21 mouse cellular contexts compared by ENCODE assay signal in genomic region chr9:45439025-45439424, GRCm38 (mm10). TPM values are rescaled to one million over a fixed set of nuclear protein-coding genes. Genes with fewer than 3 reads are reported as not detected.
DNase-seq lines count a peak whose midpoint lies in the region; ATAC-seq and TF ChIP-seq lines count a peak whose summit lies in the region.
"Had no signal": no experiment of that assay in that cellular context is flagged by ENCODE, and none has a peak within 500 bp of the region (broad histone marks: within the 10 kb centered on the region; RNA-seq: fewer than 3 reads in every experiment).

No protein-coding gene starts in this region.

- no peak for TF ChIP-seq POLR2A in olfactory bulb, adult 2 months (IDR thresholded peaks at IDR 0.05; ENCODE audit: insufficient read depth, low read depth, low read length)

- ATAC-seq in midbrain, embryonic 14.5 days (ENCODE audit: low FRiP score, low TSS enrichment): no peak
- no peak for ATAC-seq in midbrain, postnatal 0 days (ENCODE audit: low FRiP score)
- ATAC-seq: forebrain, embryonic 16.5 days had no signal

- H3K4me2 ChIP-seq in midbrain, embryonic 14.5 days (ENCODE audit: low read length): no peak overlapping the region
- H3K4me2 ChIP-seq in midbrain, postnatal 0 days (ENCODE audit: low read depth, low read length, poor library complexity, severe bottlenecking): no peak overlapping the region
- H3K4me2 ChIP-seq: embryonic facial prominence, embryonic 12.5 days; forebrain, embryonic 12.5 days had no signal

- no peaks in the 10 kb centered on the region for H3K27me3 ChIP-seq in midbrain, embryonic 14.5 days (ENCODE audit: control insufficient read depth, insufficient read depth, low read length)
- no peaks in the 10 kb centered on the region for H3K27me3 ChIP-seq in midbrain, postnatal 0 days (ENCODE audit: insufficient read depth, low read length)

- 0 out of 2 replicates have a peak overlapping the region, but pooled peaks have one; percentile 21 for H3K27ac ChIP-seq in midbrain, embryonic 14.5 days (replicated peaks; ENCODE audit: low read depth, low read length)
- H3K27ac ChIP-seq in midbrain, postnatal 0 days (ENCODE audit: low read depth, low read length): no peak overlapping the region
- H3K27ac ChIP-seq in olfactory bulb, adult 2 months (ENCODE audit: insufficient read depth, low read depth, low read length): peak overlapping the region; percentile 38; the same call in 1 of the 2 replicates
- H3K27ac ChIP-seq: embryonic facial prominence, embryonic 10.5 days; embryonic facial prominence, embryonic 12.5 days had no signal

- H3K4me1 ChIP-seq in midbrain, embryonic 14.5 days (ENCODE audit: control insufficient read depth, insufficient read depth, low read length): peaks cover 49% of the 10 kb centered on the region
- peaks cover 13% of the 10 kb centered on the region for H3K4me1 ChIP-seq in midbrain, postnatal 0 days (ENCODE audit: insufficient read depth, low read length)
- H3K4me1 ChIP-seq in olfactory bulb, adult 2 months (ENCODE audit: control insufficient read depth, insufficient read depth, low read length): peaks cover 49% of the 10 kb centered on the region

- H3K4me3 ChIP-seq in midbrain, embryonic 14.5 days (replicated peaks; ENCODE audit: low read depth, low read length): no peak overlapping the region
- no peak overlapping the region for H3K4me3 ChIP-seq in midbrain, postnatal 0 days (ENCODE audit: low read depth, low read length)
- no peak overlapping the region for H3K4me3 ChIP-seq in olfactory bulb, adult 2 months (ENCODE audit: insufficient read depth, low read depth, low read length)
- H3K4me3 ChIP-seq: embryonic facial prominence, embryonic 10.5 days; embryonic facial prominence, embryonic 12.5 days; forebrain, embryonic 10.5 days; forebrain, embryonic 12.5 days had no signal

- no peaks in the 10 kb centered on the region for H3K9me3 ChIP-seq in midbrain, embryonic 14.5 days (ENCODE audit: control insufficient read depth, low read length)
- H3K9me3 ChIP-seq in midbrain, postnatal 0 days (ENCODE audit: low read length): no peaks in the 10 kb centered on the region
- H3K9me3 ChIP-seq: embryonic facial prominence, embryonic 10.5 days; embryonic facial prominence, embryonic 12.5 days; forebrain, embryonic 10.5 days; forebrain, embryonic 12.5 days had no signal

- peak; percentile 53 to 72 for DNase-seq in cerebellum, postnatal 14 days
- DNase-seq in cerebellum, adult 18-20 months: no peak
- DNase-seq in midbrain, embryonic 14.5 days: no peak
- no peak for DNase-seq in midbrain, postnatal 0 days (ENCODE audit: low spot score)
- peak; percentile 25 for DNase-seq in fat pad, adult 2 months (ENCODE audit: extremely low read depth, low read depth, low spot score)
- no peak for DNase-seq in retina, postnatal 1 day
- DNase-seq: adrenal gland, adult 2 months; adrenal gland, postnatal 10 days; adrenal gland, postnatal 25 days; cerebellum, adult 11 months; cerebellum, adult 2 months; cerebellum, adult 9-10 months had no signal

- H3K9ac ChIP-seq in midbrain, embryonic 14.5 days (replicated peaks; ENCODE audit: low read length): no peak overlapping the region
- no peak overlapping the region for H3K9ac ChIP-seq in midbrain, postnatal 0 days (replicated peaks; ENCODE audit: low read length, poor library complexity, severe bottlenecking)
- H3K9ac ChIP-seq: embryonic facial prominence, embryonic 12.5 days; forebrain, embryonic 12.5 days had no signal

- no peak for TF ChIP-seq CTCF in midbrain, postnatal 0 days (IDR thresholded peaks at IDR 0.05)
- no peak for TF ChIP-seq CTCF in olfactory bulb, adult 2 months (IDR thresholded peaks at IDR 0.05; ENCODE audit: insufficient read depth, low read depth, low read length)

- H3K36me3 ChIP-seq in midbrain, embryonic 14.5 days (ENCODE audit: control insufficient read depth, insufficient read depth, low read length): no peaks in the 10 kb centered on the region
- no peaks in the 10 kb centered on the region; the same call in 1 of the 2 replicates for H3K36me3 ChIP-seq in midbrain, postnatal 0 days (ENCODE audit: insufficient read depth, low read length)
- H3K36me3 ChIP-seq: embryonic facial prominence, embryonic 10.5 days; embryonic facial prominence, embryonic 12.5 days; forebrain, embryonic 10.5 days; forebrain, embryonic 12.5 days had no signal

- WGBS in midbrain, embryonic 14.5 days: 77% methylated on average over 4 of the region's 4 CpGs
- WGBS in midbrain, postnatal 0 days: 68% methylated on average over 4 of the region's 4 CpGs
- WGBS in olfactory bulb, adult 2 months: 65% methylated on average over 4 of the region's 4 CpGs

RNA-seq across cellular contexts. Expression of gene Dscaml1, which starts 12.6 kb away (rescaled TPM):
- polyA plus RNA-seq in midbrain, embryonic 14.5 days (2014; fragmentation: Nextera tagmentation; extraction: Ambion mirVana): 12.4 and 14.8 TPM in 2 replicates
- 39.1 and 42.1 TPM in 2 replicates for total RNA-seq in midbrain, postnatal 0 days (2014; rRNA removed)
- polyA plus RNA-seq in midbrain, postnatal 0 days (2015; fragmentation: Nextera tagmentation; extraction: Ambion mirVana): 14.4 and 14.6 TPM in 2 replicates
- polyA plus RNA-seq in olfactory bulb, adult 2 months (2012; ENCODE audit: insufficient read depth, insufficient read length, low replicate concordance, missing spikeins): not detected in 2 replicates
- total RNA-seq: common myeloid progenitor, adult 5-6 weeks; MEL had no signal
- polyA plus RNA-seq: C2C12 had no signal

RNA-seq across cellular contexts. Expression of gene Fxyd2, which starts 39.6 kb away (rescaled TPM):
- polyA plus RNA-seq in midbrain, embryonic 14.5 days (2014; fragmentation: Nextera tagmentation; extraction: Ambion mirVana): 8.0 and 14.1 TPM in 2 replicates
- 36.9 and 40.8 TPM in 2 replicates for total RNA-seq in midbrain, postnatal 0 days (2014; rRNA removed)
- polyA plus RNA-seq in midbrain, postnatal 0 days (2015; fragmentation: Nextera tagmentation; extraction: Ambion mirVana): 21.0 and 27.4 TPM in 2 replicates
- polyA plus RNA-seq in olfactory bulb, adult 2 months (2012; ENCODE audit: insufficient read depth, insufficient read length, low replicate concordance, missing spikeins): not detected in 2 replicates
- total RNA-seq: MEL had no signal
- polyA plus RNA-seq: C2C12 had no signal

Comparison
In these comparisons a context has a peak if more than half of its experiments do, and no peak if none do; other contexts are left out.
1. DNase-seq: peak in cerebellum, postnatal 14 days (2 of 2) and fat pad, adult 2 months (single experiment); none in cerebellum, adult 18-20 months (0 of 2), midbrain, embryonic 14.5 days (single experiment), midbrain, postnatal 0 days (single experiment) and retina, postnatal 1 day (single experiment).